Mouse (Mus musculus) liver, adult 2 months (tissue): Measurements from ENCODE around the gene Trim2. TPM values are rescaled to one million over a fixed set of nuclear protein-coding genes. Genes with fewer than 3 reads are reported as not detected.

ENCODE experiments used
- DNase-seq: peaks from one replicate; pipeline ENCODE4 v3.0.0-alpha.2; 2011; ENCODE audit warnings: low read depth, low spot score; ENCODE audit errors: extremely low read depth
- H3K27ac ChIP-seq: fragments of 200-500 bp; replicated peaks from 2 replicates; pipeline ENCODE4 v1.5.1; 2012; ENCODE audit warnings: low read depth, mild to moderate bottlenecking, control low read depth, inconsistent platforms, low read length; ENCODE audit not compliant: insufficient read depth
- H3K27me3 ChIP-seq: fragments of 200-500 bp; 2 replicates; pipeline ENCODE4 v1.6.1; 2012; ENCODE audit warnings: mild to moderate bottlenecking, moderate library complexity, low read length, inconsistent platforms; ENCODE audit not compliant: control insufficient read depth, insufficient read depth
- H3K36me3 ChIP-seq: fragments of 200-500 bp; 2 replicates; pipeline ENCODE4 v1.6.1; 2012; ENCODE audit warnings: low read length, inconsistent platforms; ENCODE audit not compliant: control insufficient read depth, insufficient read depth
- H3K4me1 ChIP-seq: fragments of 200-500 bp; 2 replicates; pipeline ENCODE4 v1.6.1; 2011; ENCODE audit warnings: low read length; ENCODE audit not compliant: control insufficient read depth, insufficient read depth
- H3K4me3 ChIP-seq: fragments of 200-500 bp; 2 replicates; pipeline ENCODE4 v1.5.1; 2011; ENCODE audit warnings: low read depth, mild to moderate bottlenecking, control low read depth, low read length, moderate library complexity; ENCODE audit not compliant: insufficient read depth
- H3K79me2 ChIP-seq: fragments of 200-500 bp; 2 replicates; pipeline ENCODE4 v1.6.1; 2012; ENCODE audit warnings: inconsistent platforms, mild to moderate bottlenecking, low read length, moderate library complexity; ENCODE audit not compliant: control insufficient read depth, insufficient read depth
- H3K9ac ChIP-seq: fragments of 200-500 bp; 2 replicates; pipeline ENCODE4 v1.6.1; 2012; ENCODE audit warnings: low read depth, mild to moderate bottlenecking, control low read depth, inconsistent platforms, low read length
- CTCF ChIP-seq: fragments of 200-500 bp; IDR thresholded peaks from 2 replicates; pipeline ENCODE4 v1.5.1; 2011; ENCODE audit warnings: low read depth, low read length, control low read depth
- POLR2A ChIP-seq: fragments of 200-500 bp; IDR thresholded peaks from 2 replicates; pipeline ENCODE4 v1.6.1; 2011; ENCODE audit warnings: low read length, control low read depth; ENCODE audit not compliant: insufficient read depth; ENCODE audit errors: extremely low read depth
- WGBS: fragments of 180-500 bp; shearing (Covaris S2); methylation state at CpG from one replicate; pipeline ENCODE4 v1.1.7; 2018; 5-methylcytosine and 5-hydroxymethylcytosine counted together
- polyA plus RNA-seq: library from polyadenylated mRNA; depleted of rRNA; stranded (reverse); fragments of >200 nt; gene quantifications from 2 replicates; pipeline ENCODE4 v1.2.3, GENCODE M21; 2012
- total RNA-seq: library from RNA; depleted of rRNA; stranded (reverse); fragments of >200 nt; gene quantifications from 2 replicates; pipeline ENCODE4 v1.2.3, GENCODE M21; 2014

The Trim2 gene
- total and polyA plus RNA-seq, 2 experiments = 10.0 to 27.4 TPM

- H3K4me3 ChIP-seq = no peak overlapping the region
- peak overlapping the region; percentile 66 for H3K27ac ChIP-seq
- TF ChIP-seq CTCF (no peak), POLR2A (no peak)
- H3K9ac ChIP-seq = no peak overlapping the region
- H3K79me2 ChIP-seq = no peaks in the 10 kb centered on the region
- H3K4me1 ChIP-seq = peaks cover 6% of the 10 kb centered on the region; the same call in 1 of the 2 replicates
- H3K27me3 ChIP-seq = no peaks in the 10 kb centered on the region
- peak; percentile 41 for DNase-seq
- WGBS = 68% methylated on average over 3 of the region's 3 CpGs
- no peaks in the 10 kb centered on the region for H3K36me3 ChIP-seq
These were observed 12.8 kb upstream of the Trim2 start for GRCm38 (mm10) chr3:84319504-84319903.

- Histone ChIP-seq H3K9ac (no peak overlapping the region), H3K36me3 (no peaks in the 10 kb centered on the region), H3K27ac (peak overlapping the region; percentile 43), H3K27me3 (no peaks in the 10 kb centered on the region), H3K79me2 (no peaks in the 10 kb centered on the region), H3K4me1 (peaks cover 4% of the 10 kb centered on the region; the same call in 1 of the 2 replicates), H3K4me3 (no peak overlapping the region)
- DNase-seq = no peak
- 87% methylated on average over 4 of the region's 4 CpGs for WGBS
- TF ChIP-seq POLR2A = no peak
- TF ChIP-seq CTCF = no peak
These were observed 12.2 kb upstream of the Trim2 start for GRCm38 (mm10) chr3:84318865-84319264.

GRCm38 (mm10) chr3:84314651-84315191 is 8.0 kb upstream of the Trim2 start:
- no peak overlapping the region for H3K4me3 ChIP-seq
- H3K9ac ChIP-seq = no peak overlapping the region
- H3K79me2 ChIP-seq = no peaks in the 10 kb centered on the region
- H3K36me3 ChIP-seq = no peaks in the 10 kb centered on the region
- 27% methylated on average over 8 of the region's 8 CpGs for WGBS
- DNase-seq = peak; percentile 77
- no peaks in the 10 kb centered on the region for H3K27me3 ChIP-seq
- H3K27ac ChIP-seq = peak overlapping the region; percentile 4; the same call in 1 of the 2 replicates
- peaks cover 1% of the 10 kb centered on the region; the same call in 1 of the 2 replicates for H3K4me1 ChIP-seq
- TF ChIP-seq CTCF (peak; percentile 38), POLR2A (no peak)

DNA sequence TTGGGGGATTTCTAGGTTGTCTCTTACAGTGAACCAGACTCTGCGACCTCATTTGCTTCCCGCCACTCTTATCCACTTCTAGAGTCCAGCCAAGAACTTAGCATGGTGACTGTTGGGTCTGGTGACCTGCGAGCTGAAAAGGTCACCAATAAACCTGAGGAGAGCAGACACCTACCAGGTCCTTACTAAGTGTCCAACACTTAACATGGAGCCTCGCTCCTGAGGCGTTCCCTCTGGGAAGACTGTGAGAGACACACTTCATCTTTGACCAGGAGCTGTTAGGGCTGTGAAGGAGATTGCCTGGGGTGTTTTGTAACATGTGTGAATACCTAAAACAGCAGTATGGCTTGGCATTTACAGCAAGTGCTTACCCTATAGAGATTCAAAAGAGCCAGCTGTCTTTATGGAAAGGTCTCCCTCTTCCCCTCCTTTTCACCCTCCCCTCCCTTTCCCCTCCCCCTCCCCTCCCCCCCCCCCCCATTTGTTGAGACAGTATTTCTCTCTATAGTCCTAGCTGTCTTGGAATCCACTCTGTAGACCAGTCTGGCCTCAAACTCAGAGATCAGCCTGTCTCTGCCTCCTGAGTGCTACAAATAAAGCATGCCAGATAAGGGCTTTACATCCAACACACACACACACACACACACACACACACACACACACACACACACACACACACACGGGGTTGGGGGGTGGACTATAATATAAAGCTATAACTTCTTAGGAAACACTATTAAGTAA is 7.3 kb upstream of the Trim2 start:
- Histone ChIP-seq H3K27me3 (no peaks in the 10 kb centered on the region), H3K27ac (no peak overlapping the region), H3K9ac (no peak overlapping the region), H3K4me3 (no peak overlapping the region), H3K4me1 (peaks cover 1% of the 10 kb centered on the region; the same call in 1 of the 2 replicates), H3K36me3 (no peaks in the 10 kb centered on the region), H3K79me2 (no peaks in the 10 kb centered on the region)
- no peak for TF ChIP-seq CTCF
- TF ChIP-seq POLR2A = no peak
- WGBS = 73% methylated on average over 6 of the region's 6 CpGs
- no peak for DNase-seq

- H3K27me3 ChIP-seq = no peaks in the 10 kb centered on the region
- peaks cover 1% of the 10 kb centered on the region; the same call in 1 of the 2 replicates for H3K4me1 ChIP-seq
- no peak overlapping the region for H3K9ac ChIP-seq
- no peaks in the 10 kb centered on the region for H3K79me2 ChIP-seq
- WGBS = 45% methylated on average over 18 of the region's 18 CpGs
- TF ChIP-seq CTCF = peak; percentile 76
- no peak for TF ChIP-seq POLR2A
- peak; percentile 68 for DNase-seq
- H3K4me3 ChIP-seq = no peak overlapping the region
- no peak overlapping the region for H3K27ac ChIP-seq
- H3K36me3 ChIP-seq = no peaks in the 10 kb centered on the region
These were observed 6.5 kb upstream of the Trim2 start for GRCm38 (mm10) chr3:84313003-84313800.
